ENCODE assay signal across 9 mouse cellular contexts in the genomic region with DNA sequence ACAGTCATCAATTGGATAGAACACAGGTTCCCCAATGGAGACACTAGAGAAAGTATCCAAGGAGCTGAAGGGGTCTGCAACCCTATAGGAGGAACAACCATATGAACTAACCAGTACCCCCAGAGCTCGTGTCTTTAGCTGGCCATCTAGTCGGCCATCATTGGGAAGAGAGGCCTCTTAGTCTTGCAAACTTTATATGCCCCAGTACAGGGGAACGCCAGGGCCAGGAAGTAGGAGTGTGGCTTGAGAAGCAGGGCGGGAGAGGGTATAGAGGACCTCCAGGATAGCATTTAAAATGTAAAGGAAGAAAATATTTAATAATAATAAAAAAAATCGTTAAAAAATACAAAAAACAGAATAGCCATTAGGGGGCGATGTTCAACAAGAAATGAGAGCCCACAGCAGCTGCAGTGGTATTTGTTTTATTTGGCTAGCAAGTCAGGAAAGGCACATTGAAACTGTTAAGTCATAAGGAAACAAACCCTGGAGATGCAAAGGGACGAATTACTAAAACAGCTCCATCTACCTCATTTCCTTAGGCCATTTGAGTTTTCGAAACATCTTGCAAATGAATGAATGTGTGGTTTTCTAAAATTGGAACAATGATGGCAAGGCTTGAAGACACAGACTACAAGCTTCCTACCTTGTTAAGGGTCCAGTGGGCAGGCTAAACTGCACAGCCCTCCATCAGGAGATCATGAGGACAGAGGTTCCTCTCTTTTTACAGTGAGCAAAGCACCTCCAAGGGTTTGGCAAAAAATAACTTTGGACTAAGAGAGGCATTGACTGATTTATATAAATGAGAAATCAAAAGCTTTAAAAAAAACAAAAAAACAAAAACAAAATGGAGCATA.
DNase-seq lines count a peak whose midpoint lies in the region; ATAC-seq lines count a peak whose summit lies in the region.
"Had no signal": no experiment of that assay in that cellular context is flagged by ENCODE, and none has a peak within 500 bp of the region (broad histone marks: within the 10 kb centered on the region; RNA-seq: fewer than 3 reads in every experiment).

No protein-coding gene starts in this region.

- no peaks in the 10 kb centered on the region for H3K27me3 ChIP-seq in heart, embryonic 16.5 days (ENCODE audit: control insufficient read depth, insufficient read depth, low read length)
- no peaks in the 10 kb centered on the region for H3K27me3 ChIP-seq in heart, embryonic 10.5 days (ENCODE audit: insufficient read depth, poor library complexity, severe bottlenecking)
- no peaks in the 10 kb centered on the region for H3K27me3 ChIP-seq in hindbrain, embryonic 16.5 days (replicated peaks; ENCODE audit: control insufficient read depth, insufficient read depth, low read length)

- WGBS in heart, embryonic 16.5 days: 25% methylated on average over 8 of the region's 8 CpGs
- WGBS in heart, embryonic 10.5 days: 31% methylated on average over 8 of the region's 8 CpGs
- WGBS in hindbrain, embryonic 16.5 days: 27% methylated on average over 8 of the region's 8 CpGs

- no peak overlapping the region for H3K9ac ChIP-seq in heart, embryonic 16.5 days (ENCODE audit: low read length)
- H3K9ac ChIP-seq in hindbrain, embryonic 16.5 days (ENCODE audit: low read depth, low read length): no peak overlapping the region

- no peaks in the 10 kb centered on the region for H3K36me3 ChIP-seq in heart, embryonic 16.5 days (ENCODE audit: control insufficient read depth, insufficient read depth)
- no peaks in the 10 kb centered on the region for H3K36me3 ChIP-seq in heart, embryonic 10.5 days
- H3K36me3 ChIP-seq in hindbrain, embryonic 16.5 days (ENCODE audit: control insufficient read depth, insufficient read depth, low read length): no peaks in the 10 kb centered on the region

- DNase-seq in heart, embryonic 10.5 days (ENCODE audit: low spot score): no peak
- DNase-seq in A20 (ENCODE audit: low read depth, low spot score): peak; percentile 66
- peak; percentile 3 for DNase-seq in c-Kit-positive CD71-positive TER-119-negative erythroid progenitor cells, embryonic 14.5 days (ENCODE audit: low read depth)
- DNase-seq in yolk sac, embryonic 10.5 days (ENCODE audit: low spot score): peak; percentile 7
- no peak for DNase-seq in urinary bladder, postnatal 14 days (ENCODE audit: low spot score)
- DNase-seq in B cell, adult 2 months: no peak

- H3K4me1 ChIP-seq in heart, embryonic 16.5 days (ENCODE audit: control insufficient read depth, insufficient read depth, low read length): no peaks in the 10 kb centered on the region
- H3K4me1 ChIP-seq in heart, embryonic 10.5 days: no peaks in the 10 kb centered on the region
- H3K4me1 ChIP-seq in hindbrain, embryonic 16.5 days (ENCODE audit: control insufficient read depth, insufficient read depth, low read depth, low read length): no peaks in the 10 kb centered on the region

- H3K4me2 ChIP-seq in heart, embryonic 16.5 days (ENCODE audit: low read depth, low read length): no peak overlapping the region
- H3K4me2 ChIP-seq in hindbrain, embryonic 16.5 days (ENCODE audit: low read length): peak overlapping the region; percentile 14; the same call in 1 of the 2 replicates

- H3K9me3 ChIP-seq in heart, embryonic 16.5 days (replicated peaks; ENCODE audit: control insufficient read depth, low read length): no peaks in the 10 kb centered on the region
- H3K9me3 ChIP-seq in heart, embryonic 10.5 days: no peaks in the 10 kb centered on the region
- H3K9me3 ChIP-seq in hindbrain, embryonic 16.5 days (ENCODE audit: control insufficient read depth, low read length): no peaks in the 10 kb centered on the region

- ATAC-seq in heart, embryonic 16.5 days (replicated peaks; ENCODE audit: extremely low read depth, insufficient read depth, low FRiP score): 0 out of 2 replicates have a peak, but pooled peaks have one; percentile 52
- ATAC-seq in hindbrain, embryonic 16.5 days: peak; percentile 85

- H3K4me3 ChIP-seq in heart, embryonic 16.5 days (ENCODE audit: low read length): no peak overlapping the region
- no peak overlapping the region for H3K4me3 ChIP-seq in heart, embryonic 10.5 days
- no peak overlapping the region for H3K4me3 ChIP-seq in hindbrain, embryonic 16.5 days (ENCODE audit: low read length)

- no peak overlapping the region for H3K27ac ChIP-seq in heart, embryonic 16.5 days (ENCODE audit: low read length)
- no peak overlapping the region for H3K27ac ChIP-seq in heart, embryonic 10.5 days
- no peak overlapping the region for H3K27ac ChIP-seq in hindbrain, embryonic 16.5 days (ENCODE audit: low read depth, low read length)
- H3K27ac ChIP-seq: macrophage had no signal

Comparison
In these comparisons a context has a peak if more than half of its experiments do, and no peak if none do; other contexts are left out.
1. DNase-seq: peak in A20 (single experiment), c-Kit-positive CD71-positive TER-119-negative erythroid progenitor cells, embryonic 14.5 days (single experiment) and yolk sac, embryonic 10.5 days (single experiment); none in heart, embryonic 10.5 days (single experiment), urinary bladder, postnatal 14 days (single experiment) and B cell, adult 2 months (0 of 2).